Mouse (Mus musculus) right cerebral cortex, adult 18-20 months (tissue): ENCODE measurements around the gene Ptafr.
A peak's percentile ranks its signal among the peaks of the same experiment; 100 is the strongest.

Experiments
- DNase-seq: peaks from one replicate; pipeline ENCODE4 v3.0.0; 2022; ENCODE audit warnings: mixed read lengths

Gene Ptafr

DNA sequence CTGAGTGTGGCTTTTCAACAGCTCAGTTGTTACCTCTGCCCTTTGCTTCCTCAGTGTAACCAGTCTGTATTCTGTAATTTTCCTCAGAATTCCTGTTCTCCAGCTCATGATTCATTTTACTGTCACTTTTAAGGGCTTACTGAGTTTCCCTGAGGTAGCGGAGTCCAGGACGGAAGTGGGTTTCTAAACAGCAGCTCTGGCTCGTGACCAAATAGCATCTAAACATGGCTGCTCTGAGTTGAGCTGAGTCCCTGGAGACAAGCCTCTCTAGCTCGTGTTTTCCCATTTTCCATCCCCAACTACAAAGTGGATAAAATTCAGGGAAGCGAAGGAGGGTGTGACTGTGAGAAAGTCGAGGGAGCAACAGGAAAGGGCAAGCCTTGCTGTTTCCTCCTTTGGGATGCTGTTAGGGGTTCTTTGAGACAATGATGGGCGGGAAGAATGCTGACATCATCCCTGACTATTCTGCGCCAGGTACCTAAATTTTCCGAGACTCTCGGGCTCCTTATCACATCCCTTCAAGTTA lies 55.0 kb downstream of the Ptafr start:
- no peak for DNase-seq

DNA sequence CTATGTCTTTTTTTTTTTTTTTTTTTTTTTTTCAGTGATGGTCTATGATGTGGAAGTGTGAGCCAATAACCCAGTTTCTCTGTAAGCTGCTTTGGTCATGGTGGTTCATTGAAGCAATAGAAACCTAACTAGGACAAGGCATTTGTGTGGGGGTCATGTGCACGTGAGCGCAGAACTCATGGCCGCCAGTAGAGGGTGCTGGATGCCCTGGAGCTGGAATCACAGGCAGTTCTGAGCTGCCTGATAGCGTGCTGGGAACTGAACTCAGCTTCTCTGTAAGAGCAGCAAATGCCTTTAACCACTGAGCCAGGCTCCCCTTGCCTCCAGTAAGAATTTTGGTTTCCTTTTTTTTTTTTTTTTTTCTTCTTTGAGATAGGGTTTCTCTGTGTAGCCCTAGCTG lies 56.3 kb downstream of the Ptafr start:
- no peak for DNase-seq

DNA sequence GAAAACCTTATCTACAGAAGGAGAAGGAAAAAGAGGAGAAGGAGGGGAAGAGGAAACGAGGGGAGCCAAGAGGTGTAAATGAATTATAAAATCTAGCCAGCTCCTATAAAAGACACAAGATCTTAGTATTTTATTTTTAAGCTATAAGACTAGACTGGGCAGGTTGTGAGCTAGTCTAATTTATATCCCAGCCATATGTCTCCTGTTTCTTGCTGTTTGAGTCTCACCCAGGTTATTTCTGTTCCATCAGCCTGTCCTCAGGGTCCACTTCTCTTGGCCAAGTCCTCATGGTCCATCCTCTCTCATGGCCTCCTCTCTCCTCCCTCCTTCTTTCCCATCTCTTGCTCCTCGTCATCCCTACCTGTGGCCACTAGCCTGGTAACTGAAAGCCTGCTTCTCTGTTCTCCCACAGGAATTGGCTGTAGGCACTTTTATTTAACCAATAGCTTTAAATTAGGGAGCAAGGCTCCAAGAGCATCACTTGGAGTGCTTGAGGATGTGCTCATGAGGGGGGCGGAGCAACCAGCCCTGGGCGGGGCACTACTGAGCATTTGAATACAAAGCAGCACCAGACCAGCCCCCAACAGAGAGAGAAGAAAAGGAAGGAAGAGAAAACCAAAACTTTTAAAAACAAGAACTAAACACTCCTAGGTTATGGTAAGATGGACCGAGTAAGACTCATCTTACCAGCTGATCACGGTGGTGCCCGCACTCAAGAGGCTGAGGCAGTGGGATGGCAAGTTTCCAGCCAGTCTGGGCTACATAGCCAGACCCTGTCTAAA lies 57.6 kb downstream of the Ptafr start:
- no peak for DNase-seq

DNA sequence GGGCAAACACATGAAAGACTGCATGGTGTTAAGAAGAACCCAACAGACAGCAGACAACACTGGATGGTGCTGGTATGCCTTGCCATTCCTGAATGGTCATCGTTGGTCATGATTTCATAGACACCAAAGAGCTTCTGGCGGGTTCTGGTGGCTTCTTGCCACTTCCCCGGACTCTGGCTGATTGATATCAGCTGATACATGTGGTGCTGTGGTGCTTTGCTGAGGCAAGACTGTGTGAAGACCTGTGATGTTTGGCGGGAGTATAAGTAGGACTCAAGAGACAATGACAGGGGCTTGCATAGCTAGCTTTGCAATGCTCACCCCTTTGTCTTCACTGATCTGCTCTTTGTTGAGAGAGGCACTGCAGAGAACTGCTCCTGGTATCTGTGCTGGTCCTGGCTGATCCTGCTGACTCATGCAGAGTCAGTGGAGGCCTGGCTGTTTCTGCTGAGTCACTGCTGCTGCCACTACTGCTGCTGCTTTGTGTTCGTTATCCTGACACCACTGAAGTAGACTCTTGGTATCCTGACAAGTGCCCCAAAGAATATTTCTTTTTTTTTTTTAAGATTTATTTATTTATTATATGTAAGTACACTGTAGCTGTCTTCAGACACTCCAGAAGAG lies 60.3 kb downstream of the Ptafr start:
- DNase-seq = peak; percentile 8

DNA sequence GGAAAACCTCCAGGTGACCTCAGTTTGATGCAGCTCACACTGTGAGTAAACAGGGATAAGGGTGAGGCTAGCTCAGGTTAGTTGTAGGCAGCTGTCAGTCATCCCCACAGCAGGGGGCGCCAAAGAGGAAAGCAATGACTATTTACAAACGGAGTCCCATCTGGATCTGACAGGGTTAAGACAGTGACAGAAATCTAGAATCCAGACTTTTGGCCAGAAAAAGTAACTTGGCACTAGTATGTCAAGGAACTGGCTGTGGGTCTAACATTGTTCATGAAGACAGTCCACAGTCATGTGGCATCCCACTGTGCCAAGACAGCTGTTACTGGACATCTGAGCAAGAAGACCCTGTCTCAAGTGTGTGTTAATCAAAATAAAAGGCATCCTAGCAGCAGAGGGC lies 65.0 kb downstream of the Ptafr start:
- no peak for DNase-seq
